Mouse (Mus musculus) myocyte (in vitro differentiated cells): Measurements from ENCODE around the gene Pml. TPM values are rescaled to one million over a fixed set of nuclear protein-coding genes. Genes with fewer than 3 reads are reported as not detected.

Source experiments
- H3K27me3 ChIP-seq: one replicate; pipeline ENCODE4 v1.6.1; 2011; ENCODE audit not compliant: control insufficient read depth, insufficient read depth, insufficient read length
- H3K36me3 ChIP-seq: one replicate; pipeline ENCODE4 v1.6.1; 2011; ENCODE audit not compliant: control insufficient read depth, insufficient read depth
- H3K4me2 ChIP-seq: one replicate; pipeline ENCODE4 v1.6.1; 2011; ENCODE audit warnings: low read depth, control low read depth
- H3K4me3 ChIP-seq: one replicate; pipeline ENCODE4 v1.5.1; 2011; ENCODE audit warnings: mild to moderate bottlenecking, control low read depth, moderate library complexity
- H3K79me2 ChIP-seq: one replicate; pipeline ENCODE4 v1.6.1; 2011; ENCODE audit not compliant: control insufficient read depth, insufficient read depth
- H3ac ChIP-seq: one replicate; pipeline ENCODE4 v1.6.1; 2011; ENCODE audit not compliant: control insufficient read depth, insufficient read length
- CEBPB ChIP-seq: IDR thresholded peaks from 2 replicates; pipeline ENCODE4 v1.6.1; 2011; ENCODE audit warnings: mild to moderate bottlenecking, moderate library complexity; ENCODE audit not compliant: poor library complexity, insufficient read depth, severe bottlenecking
- E2F4 ChIP-seq: IDR thresholded peaks from one replicate; pipeline ENCODE4 v1.6.1; 2011; ENCODE audit warnings: mild to moderate bottlenecking, control low read depth, moderate library complexity; ENCODE audit not compliant: insufficient read depth
- MAX ChIP-seq: IDR thresholded peaks from one replicate; pipeline ENCODE4 v1.6.1; 2011; ENCODE audit warnings: low read depth, mild to moderate bottlenecking, control low read depth
- MYOD1 ChIP-seq, 3 experiments: IDR thresholded peaks; one replicate each; pipeline ENCODE4 v1.6.1; 2011; ENCODE audit warnings: control low read depth in 2 of 3, low read depth in 2 of 3, mild to moderate bottlenecking in 2 of 3, moderate library complexity in 1 of 3; ENCODE audit not compliant: insufficient read length in 2 of 3, control insufficient read depth in 1 of 3
- MYOG ChIP-seq, 3 experiments: IDR thresholded peaks; one replicate each; pipeline ENCODE4 v1.6.1; 2011; ENCODE audit warnings: control low read depth in 2 of 3, low read depth in 2 of 3, mild to moderate bottlenecking in 2 of 3; ENCODE audit not compliant: insufficient read length in 2 of 3, control insufficient read depth in 1 of 3, insufficient read depth in 1 of 3
- POLR2A ChIP-seq: IDR thresholded peaks from one replicate; pipeline ENCODE4 v1.6.1; 2011; ENCODE audit warnings: low read depth, mild to moderate bottlenecking, control low read depth, moderate library complexity; ENCODE audit not compliant: insufficient read length
- POLR2AphosphoS2 ChIP-seq: IDR thresholded peaks from one replicate; pipeline ENCODE4 v1.6.1; 2011; ENCODE audit warnings: low read depth, control low read depth; ENCODE audit not compliant: insufficient read length
- REST ChIP-seq: IDR thresholded peaks from one replicate; pipeline ENCODE4 v1.6.1; 2011; ENCODE audit warnings: mild to moderate bottlenecking, control low read depth, moderate library complexity; ENCODE audit not compliant: insufficient read depth, insufficient read length
- SRF ChIP-seq: IDR thresholded peaks from one replicate; pipeline ENCODE4 v1.6.1; 2011; ENCODE audit warnings: low read depth; ENCODE audit not compliant: control insufficient read depth, insufficient read length
- TCF12 ChIP-seq: IDR thresholded peaks from one replicate; pipeline ENCODE4 v1.6.1; 2011; ENCODE audit warnings: mild to moderate bottlenecking, control low read depth; ENCODE audit not compliant: poor library complexity, insufficient read depth, severe bottlenecking
- TCF3 ChIP-seq: IDR thresholded peaks from one replicate; pipeline ENCODE4 v1.6.1; 2011; ENCODE audit warnings: low read depth, control low read depth; ENCODE audit not compliant: insufficient read length
- USF1 ChIP-seq: IDR thresholded peaks from one replicate; pipeline ENCODE4 v1.6.1; 2011; ENCODE audit warnings: low read depth, mild to moderate bottlenecking, control low read depth, moderate library complexity
- polyA plus RNA-seq: library from polyadenylated mRNA; unstranded; fragments of >200 nt; fragmentation: generic; extraction: Trizol; gene quantifications from one replicate; pipeline ENCODE4 v1.2.1, GENCODE M21; 2012; ENCODE audit warnings: missing spikeins

Pml gene
- polyA plus RNA-seq, 1 experiment, result 15.5 TPM

DNA sequence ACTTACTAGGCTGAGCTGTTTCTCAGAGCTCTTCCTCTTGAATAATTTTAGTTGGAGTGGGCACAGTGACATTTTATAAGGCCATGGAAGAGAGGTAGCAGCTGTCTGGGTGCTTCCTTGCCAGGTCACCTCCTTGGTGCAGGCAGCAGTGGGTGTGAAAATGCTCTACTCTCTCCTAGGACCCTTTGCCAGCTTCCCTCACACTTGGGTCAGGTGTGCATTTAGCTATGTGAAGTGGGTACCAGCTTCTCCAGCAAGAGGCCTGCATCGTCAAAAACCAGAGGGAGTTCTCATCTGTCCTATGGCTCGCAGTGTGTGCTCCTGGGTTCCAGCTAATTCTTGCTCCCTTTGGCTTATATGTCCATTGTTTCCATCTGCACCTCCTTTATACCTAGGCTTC, 70.2 kb downstream of the Pml start:
- Histone ChIP-seq H3K36me3 (no peaks in the 10 kb centered on the region), H3K79me2 (no peaks in the 10 kb centered on the region), H3K27me3 (no peaks in the 10 kb centered on the region), H3ac (no peak overlapping the region), H3K4me3 (no peak overlapping the region), H3K4me2 (no peak overlapping the region)
- TF ChIP-seq TCF12, result no peak
- peak in 1 of 3 experiments; percentile 43 for TF ChIP-seq MYOD1 (IDR thresholded peaks at IDR 0.05; ENCODE audit: control insufficient read depth in 1 of 3, insufficient read length in 2 of 3, low read depth in 2 of 3)

- TF ChIP-seq POLR2AphosphoS2 (no peak), SRF (no peak), POLR2A (no peak), REST (no peak), CEBPB (no peak), TCF12 (no peak), USF1 (no peak), MYOD1 (IDR thresholded peaks at IDR 0.05; ENCODE audit: control insufficient read depth in 1 of 3, insufficient read length in 2 of 3, low read depth in 2 of 3) (no peak), E2F4 (no peak), MYOG (IDR thresholded peaks at IDR 0.05; ENCODE audit: control insufficient read depth in 1 of 3, insufficient read depth in 1 of 3, insufficient read length in 2 of 3, low read depth in 2 of 3) (no peak), MAX (no peak), TCF3 (no peak)
- no peak overlapping the region for H3ac ChIP-seq
- H3K79me2 ChIP-seq, result no peaks in the 10 kb centered on the region
- H3K4me3 ChIP-seq, result no peak overlapping the region
- no peaks in the 10 kb centered on the region for H3K27me3 ChIP-seq
- H3K36me3 ChIP-seq, result no peaks in the 10 kb centered on the region
- no peak overlapping the region for H3K4me2 ChIP-seq
These were observed 72.4 kb downstream of the Pml start for GRCm38 (mm10) chr9:58177165-58177564.

GRCm38 (mm10) chr9:58175745-58176487, 73.7 kb downstream of the Pml start:
- Histone ChIP-seq H3K4me2 (peak overlapping the region; percentile 63), H3K79me2 (no peaks in the 10 kb centered on the region), H3K4me3 (no peak overlapping the region), H3K27me3 (no peaks in the 10 kb centered on the region), H3ac (no peak overlapping the region), H3K36me3 (no peaks in the 10 kb centered on the region)
- TF ChIP-seq TCF3, result no peak
- no peak for TF ChIP-seq CEBPB
- TF ChIP-seq REST, result no peak
- TF ChIP-seq MYOD1 (IDR thresholded peaks at IDR 0.05; ENCODE audit: control insufficient read depth in 1 of 3, insufficient read length in 2 of 3, low read depth in 2 of 3), result peak; percentile 7 to 51 (median 49)
- no peak for TF ChIP-seq USF1
- peak in 1 of 3 experiments; percentile 5 for TF ChIP-seq MYOG (IDR thresholded peaks at IDR 0.05; ENCODE audit: control insufficient read depth in 1 of 3, insufficient read depth in 1 of 3, insufficient read length in 2 of 3, low read depth in 2 of 3)

GRCm38 (mm10) chr9:58174818-58175251, 74.8 kb downstream of the Pml start:
- Histone ChIP-seq H3K36me3 (no peaks in the 10 kb centered on the region), H3K79me2 (no peaks in the 10 kb centered on the region), H3K4me2 (peak overlapping the region; percentile 63), H3K4me3 (no peak overlapping the region), H3K27me3 (no peaks in the 10 kb centered on the region), H3ac (no peak overlapping the region)
- TF ChIP-seq MYOD1 (IDR thresholded peaks at IDR 0.05; ENCODE audit: control insufficient read depth in 1 of 3, insufficient read length in 2 of 3, low read depth in 2 of 3) (peak; percentile 11 to 88 (median 84)), POLR2AphosphoS2 (no peak), REST (no peak), MYOG (IDR thresholded peaks at IDR 0.05; ENCODE audit: control insufficient read depth in 1 of 3, insufficient read depth in 1 of 3, insufficient read length in 2 of 3, low read depth in 2 of 3) (peak in 2 of 3 experiments; percentile 11 to 64), POLR2A (peak; percentile 31), CEBPB (peak; percentile 56; the same call in 1 of the 2 replicates), MAX (no peak), TCF3 (peak; percentile 21), SRF (no peak), E2F4 (no peak), TCF12 (no peak), USF1 (peak; percentile 89)

- no peaks in the 10 kb centered on the region for H3K36me3 ChIP-seq
- H3K27me3 ChIP-seq, result no peaks in the 10 kb centered on the region
- no peak overlapping the region for H3K4me2 ChIP-seq
- no peaks in the 10 kb centered on the region for H3K79me2 ChIP-seq
- TF ChIP-seq POLR2AphosphoS2, result no peak
- no peak for TF ChIP-seq MAX
- no peak for TF ChIP-seq USF1
- no peak for TF ChIP-seq E2F4
- TF ChIP-seq POLR2A, result no peak
- no peak for TF ChIP-seq CEBPB
- TF ChIP-seq TCF3, result no peak
- no peak for TF ChIP-seq MYOD1 (IDR thresholded peaks at IDR 0.05; ENCODE audit: control insufficient read depth in 1 of 3, insufficient read length in 2 of 3, low read depth in 2 of 3)
- TF ChIP-seq MYOG (IDR thresholded peaks at IDR 0.05; ENCODE audit: control insufficient read depth in 1 of 3, insufficient read depth in 1 of 3, insufficient read length in 2 of 3, low read depth in 2 of 3), result no peak
- TF ChIP-seq TCF12, result no peak
- no peak for TF ChIP-seq REST
- TF ChIP-seq SRF, result no peak
- no peak overlapping the region for H3ac ChIP-seq
- no peak overlapping the region for H3K4me3 ChIP-seq
These were observed 76.7 kb downstream of the Pml start for GRCm38 (mm10) chr9:58172863-58173262.
